Mouse (Mus musculus): Measurements from ENCODE around the gene Uck1.

Uck1 gene

DNA sequence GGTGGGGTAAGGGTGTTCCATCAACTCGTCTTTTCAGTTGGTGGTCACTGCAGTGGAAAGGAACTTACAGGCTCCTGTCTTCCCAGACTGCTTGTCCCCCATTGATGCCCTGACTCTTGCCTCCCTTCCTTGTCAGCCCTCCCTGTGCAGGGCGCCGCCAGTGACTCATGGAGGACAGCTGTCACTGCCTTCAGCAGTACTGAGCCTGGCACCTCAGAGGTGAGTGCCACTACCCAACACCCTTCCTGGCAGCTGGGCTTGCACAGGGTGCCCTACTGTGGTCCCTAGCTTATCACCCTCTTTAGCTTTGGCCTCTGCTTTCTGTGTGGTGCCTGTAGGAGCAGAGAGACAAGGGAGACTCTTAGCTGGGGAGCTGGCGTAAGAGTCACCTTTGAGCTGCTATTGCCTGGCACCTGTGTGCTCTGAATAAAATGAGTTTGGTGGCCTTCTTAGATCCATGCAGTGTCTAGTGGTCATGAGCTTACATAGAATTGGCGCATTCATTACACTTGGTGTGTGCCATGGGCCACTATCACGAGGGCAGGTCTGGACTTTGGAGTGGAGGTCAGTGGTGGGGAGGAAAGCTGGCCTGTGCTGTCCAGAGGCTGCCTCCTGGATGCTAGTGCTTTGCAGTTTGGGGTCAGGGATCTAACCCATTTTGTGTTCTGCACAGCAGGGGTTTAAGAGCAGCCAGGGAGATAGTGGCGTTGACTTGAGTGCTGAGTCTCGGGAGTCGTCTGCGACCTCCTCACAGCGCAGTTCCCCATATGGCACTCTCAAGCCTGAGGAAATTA lies 41.2 kb downstream of the Uck1 start:
- DNase-seq, result no peak

- DNase-seq, result no peak
Measured at GRCm38 (mm10) chr2:32218113-32218512, 41.8 kb downstream of the Uck1 start.

- DNase-seq, result no peak
Measured at GRCm38 (mm10) chr2:32217656-32218055, 42.3 kb downstream of the Uck1 start.

GRCm38 (mm10) chr2:32216506-32216905 lies 43.5 kb downstream of the Uck1 start:
- DNase-seq, result no peak

DNA sequence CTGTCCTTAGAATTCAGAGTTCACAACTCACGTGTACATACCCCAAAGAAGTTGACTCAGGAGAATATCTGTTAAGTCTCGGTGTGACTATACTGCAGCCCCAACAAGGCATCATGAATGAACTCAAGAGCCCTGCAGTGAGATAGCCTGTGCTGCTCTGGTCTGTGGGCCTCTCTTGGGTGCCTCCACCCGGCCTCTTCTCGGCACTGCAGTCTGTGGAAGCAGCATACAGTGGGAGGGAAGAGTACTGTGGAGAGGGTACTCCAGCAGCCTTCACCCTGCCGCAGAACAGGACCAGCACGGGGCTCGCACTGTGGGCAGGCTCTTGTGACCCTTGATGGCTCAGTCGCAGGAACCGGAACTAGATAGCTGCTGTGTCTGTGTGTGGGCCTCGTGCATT lies 44.4 kb downstream of the Uck1 start:
- no peak for DNase-seq

DNA sequence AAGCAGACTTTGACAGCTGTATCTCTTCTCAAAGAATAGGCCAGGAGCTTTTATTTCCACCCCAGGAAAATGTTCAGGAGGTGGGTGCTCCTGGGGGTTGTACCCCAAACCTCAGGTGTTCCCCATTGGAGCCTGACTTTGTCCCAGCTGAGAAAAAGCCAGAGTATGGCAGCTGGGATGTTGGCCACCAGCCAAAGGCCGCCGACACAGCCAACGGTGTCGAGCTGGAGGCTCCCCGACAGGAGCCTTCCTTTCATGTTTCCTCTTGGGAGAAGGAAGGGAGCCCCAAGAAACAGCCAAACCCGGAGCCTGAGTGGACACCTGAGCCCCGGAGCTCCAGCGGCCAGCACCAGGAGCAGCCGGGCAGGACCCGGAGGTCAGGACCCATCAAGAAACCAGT lies 47.0 kb downstream of the Uck1 start:
- DNase-seq, result no peak

DNA sequence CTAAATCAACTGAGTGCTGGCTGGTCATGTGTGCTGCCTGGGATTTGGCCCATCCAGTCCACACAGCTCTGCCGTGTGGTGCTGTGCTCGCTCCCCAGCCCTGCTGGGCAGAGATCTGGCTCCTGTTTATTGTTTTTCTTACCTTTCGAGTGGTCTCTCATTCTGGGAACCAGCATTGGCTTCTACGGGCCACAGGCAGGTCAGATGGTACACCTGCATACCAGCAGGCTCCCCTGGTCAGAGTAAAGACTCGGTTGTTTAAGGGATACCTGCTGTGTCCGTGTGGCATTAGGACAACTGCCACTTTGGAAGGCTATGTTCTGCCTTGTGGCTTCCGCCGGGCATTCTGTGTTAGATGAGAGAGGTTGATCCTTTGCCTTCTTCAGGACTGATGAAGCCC lies 48.3 kb downstream of the Uck1 start:
- no peak for DNase-seq

- no peak for DNase-seq
Measured at GRCm38 (mm10) chr2:32207682-32208081, 52.3 kb downstream of the Uck1 start.

Data from retina, postnatal 1 day (tissue).